Mouse (Mus musculus): ENCODE measurements around the gene Pygo2. TPM values are rescaled to one million over a fixed set of nuclear protein-coding genes. Genes with fewer than 3 reads are reported as not detected.

Gene Pygo2
- total RNA-seq (2014; rRNA removed) (77.8 and 91.3 TPM in 2 replicates), polyA plus RNA-seq (2015; fragmentation: Nextera tagmentation; extraction: Ambion mirVana) (38.5 and 40.4 TPM in 2 replicates)

- peak; percentile 97 for DNase-seq (ENCODE audit: low spot score)
- no peaks in the 10 kb centered on the region for H3K9me3 ChIP-seq (ENCODE audit: low read length)
- no peak for TF ChIP-seq CTCF (IDR thresholded peaks at IDR 0.05)
- ATAC-seq (ENCODE audit: low FRiP score) = peak; percentile 96
- peak within 1 kb of the TSS; percentile 87 for H3K27ac ChIP-seq (ENCODE audit: low read depth, low read length)
- 3% methylated on average over 66 of the region's 68 CpGs for WGBS
- H3K4me1 ChIP-seq (ENCODE audit: insufficient read depth, low read length) = peaks cover 8% of the 10 kb centered on the region; the same call in 1 of the 2 replicates
- peak within 1 kb of the TSS; percentile 96 for H3K9ac ChIP-seq (replicated peaks; ENCODE audit: low read length, poor library complexity, severe bottlenecking)
- peak within 1 kb of the TSS; percentile 99 for H3K4me3 ChIP-seq (ENCODE audit: low read depth, low read length)
- H3K27me3 ChIP-seq (ENCODE audit: insufficient read depth, low read length) = no peaks in the 10 kb centered on the region
- H3K36me3 ChIP-seq (ENCODE audit: insufficient read depth, low read length) = peaks cover 27% of the 10 kb centered on the region
- H3K4me2 ChIP-seq (ENCODE audit: low read depth, low read length, poor library complexity, severe bottlenecking) = peak within 1 kb of the TSS; percentile 84
Observed at GRCm38 (mm10) chr3:89430171-89431159, at the start of gene Pygo2. TSS of gene Pygo2 (plus strand) at chr3:89430214.

- H3K9ac ChIP-seq (replicated peaks; ENCODE audit: low read length, poor library complexity, severe bottlenecking) = no peak overlapping the region
- no peaks in the 10 kb centered on the region for H3K27me3 ChIP-seq (ENCODE audit: insufficient read depth, low read length)
- no peak overlapping the region for H3K27ac ChIP-seq (ENCODE audit: low read depth, low read length)
- no peaks in the 10 kb centered on the region for H3K36me3 ChIP-seq (ENCODE audit: insufficient read depth, low read length)
- no peak overlapping the region for H3K4me2 ChIP-seq (ENCODE audit: low read depth, low read length, poor library complexity, severe bottlenecking)
- ATAC-seq (ENCODE audit: low FRiP score) (no peak), DNase-seq (ENCODE audit: low spot score) (no peak)
- no peaks in the 10 kb centered on the region for H3K9me3 ChIP-seq (ENCODE audit: low read length)
- WGBS = 96% methylated on average over 14 of the region's 14 CpGs
- H3K4me1 ChIP-seq (ENCODE audit: insufficient read depth, low read length) = no peaks in the 10 kb centered on the region
- no peak for TF ChIP-seq CTCF (IDR thresholded peaks at IDR 0.05)
- H3K4me3 ChIP-seq (ENCODE audit: low read depth, low read length) = no peak overlapping the region
Observed at GRCm38 (mm10) chr3:89380291-89380690, 49.7 kb upstream of the Pygo2 start.

GRCm38 (mm10) chr3:89380711-89381110, 49.3 kb upstream of the Pygo2 start:
- Histone ChIP-seq H3K4me1 (ENCODE audit: insufficient read depth, low read length) (no peaks in the 10 kb centered on the region), H3K9me3 (ENCODE audit: low read length) (no peaks in the 10 kb centered on the region), H3K36me3 (ENCODE audit: insufficient read depth, low read length) (no peaks in the 10 kb centered on the region), H3K27me3 (ENCODE audit: insufficient read depth, low read length) (no peaks in the 10 kb centered on the region), H3K4me2 (ENCODE audit: low read depth, low read length, poor library complexity, severe bottlenecking) (no peak overlapping the region), H3K27ac (ENCODE audit: low read depth, low read length) (no peak overlapping the region), H3K9ac (replicated peaks; ENCODE audit: low read length, poor library complexity, severe bottlenecking) (no peak overlapping the region), H3K4me3 (ENCODE audit: low read depth, low read length) (no peak overlapping the region)
- DNase-seq (ENCODE audit: low spot score) = no peak
- ATAC-seq (ENCODE audit: low FRiP score) = no peak
- WGBS = 93% methylated on average over 18 of the region's 18 CpGs
- no peak for TF ChIP-seq CTCF (IDR thresholded peaks at IDR 0.05)

GRCm38 (mm10) chr3:89381233-89381632, 48.8 kb upstream of the Pygo2 start:
- no peak for DNase-seq (ENCODE audit: low spot score)
- ATAC-seq (ENCODE audit: low FRiP score) = no peak
- TF ChIP-seq CTCF (IDR thresholded peaks at IDR 0.05) = no peak

GRCm38 (mm10) chr3:89382033-89382882, 47.8 kb upstream of the Pygo2 start:
- Histone ChIP-seq H3K4me3 (ENCODE audit: low read depth, low read length) (no peak overlapping the region), H3K27me3 (ENCODE audit: insufficient read depth, low read length) (no peaks in the 10 kb centered on the region), H3K9ac (replicated peaks; ENCODE audit: low read length, poor library complexity, severe bottlenecking) (no peak overlapping the region), H3K27ac (ENCODE audit: low read depth, low read length) (no peak overlapping the region), H3K9me3 (ENCODE audit: low read length) (no peaks in the 10 kb centered on the region), H3K4me2 (ENCODE audit: low read depth, low read length, poor library complexity, severe bottlenecking) (no peak overlapping the region), H3K36me3 (ENCODE audit: insufficient read depth, low read length) (no peaks in the 10 kb centered on the region), H3K4me1 (ENCODE audit: insufficient read depth, low read length) (no peaks in the 10 kb centered on the region)
- DNase-seq (ENCODE audit: low spot score) = no peak
- WGBS = 86% methylated on average over 9 of the region's 9 CpGs
- ATAC-seq (ENCODE audit: low FRiP score) = no peak
- TF ChIP-seq CTCF (IDR thresholded peaks at IDR 0.05) = no peak

More at GRCm38 (mm10) chr3:89381233-89381632, 48.8 kb upstream of the Pygo2 start:
- Histone ChIP-seq H3K27me3 (ENCODE audit: insufficient read depth, low read length) (no peaks in the 10 kb centered on the region), H3K36me3 (ENCODE audit: insufficient read depth, low read length) (no peaks in the 10 kb centered on the region), H3K9me3 (ENCODE audit: low read length) (no peaks in the 10 kb centered on the region), H3K4me1 (ENCODE audit: insufficient read depth, low read length) (no peaks in the 10 kb centered on the region), H3K4me2 (ENCODE audit: low read depth, low read length, poor library complexity, severe bottlenecking) (no peak overlapping the region), H3K9ac (replicated peaks; ENCODE audit: low read length, poor library complexity, severe bottlenecking) (no peak overlapping the region), H3K27ac (ENCODE audit: low read depth, low read length) (no peak overlapping the region), H3K4me3 (ENCODE audit: low read depth, low read length) (no peak overlapping the region)
- WGBS = 86% methylated on average over 11 of the region's 11 CpGs
